Mouse (Mus musculus): ENCODE measurements around the gene Rel.

Gene Rel

GRCm38 (mm10) chr11:23744352-23744751, 26.4 kb downstream of the Rel start:
- DNase-seq (ENCODE audit: low read depth) = no peak

- no peak for DNase-seq (ENCODE audit: low read depth)
Observed at GRCm38 (mm10) chr11:23741386-23741785, 29.4 kb downstream of the Rel start.

GRCm38 (mm10) chr11:23740895-23741294, 29.9 kb downstream of the Rel start:
- DNase-seq (ENCODE audit: low read depth) = no peak

GRCm38 (mm10) chr11:23735820-23736470, 34.8 kb downstream of the Rel start:
- no peak for DNase-seq (ENCODE audit: low read depth)

GRCm38 (mm10) chr11:23734749-23735286, 36.0 kb downstream of the Rel start:
- DNase-seq (ENCODE audit: low read depth) = no peak

- DNase-seq (ENCODE audit: low read depth) = no peak
Observed at GRCm38 (mm10) chr11:23732840-23733239, 37.9 kb downstream of the Rel start.

GRCm38 (mm10) chr11:23730120-23730519, 40.6 kb downstream of the Rel start:
- DNase-seq (ENCODE audit: low read depth) = no peak

GRCm38 (mm10) chr11:23728186-23728585, 42.6 kb downstream of the Rel start:
- no peak for DNase-seq (ENCODE audit: low read depth)

GRCm38 (mm10) chr11:23726441-23726840, 44.3 kb downstream of the Rel start:
- DNase-seq (ENCODE audit: low read depth) = no peak

GRCm38 (mm10) chr11:23725850-23726249, 44.9 kb downstream of the Rel start:
- no peak for DNase-seq (ENCODE audit: low read depth)

- no peak for DNase-seq (ENCODE audit: low read depth)
Observed at GRCm38 (mm10) chr11:23722326-23722725, 48.4 kb downstream of the Rel start.

- DNase-seq (ENCODE audit: low read depth) = no peak
Observed at GRCm38 (mm10) chr11:23719825-23720224, 50.9 kb downstream of the Rel start.

- no peak for DNase-seq (ENCODE audit: low read depth)
Observed at GRCm38 (mm10) chr11:23718856-23719255, 51.9 kb downstream of the Rel start.

- DNase-seq (ENCODE audit: low read depth) = no peak
Observed at GRCm38 (mm10) chr11:23712299-23712698, 58.5 kb downstream of the Rel start.

GRCm38 (mm10) chr11:23704604-23705294, 66.0 kb downstream of the Rel start:
- no peak for DNase-seq (ENCODE audit: low read depth)

- no peak for DNase-seq (ENCODE audit: low read depth)
Observed at GRCm38 (mm10) chr11:23701831-23702230, 68.9 kb downstream of the Rel start.

GRCm38 (mm10) chr11:23699414-23700095, 71.2 kb downstream of the Rel start:
- DNase-seq (ENCODE audit: low read depth) = no peak

GRCm38 (mm10) chr11:23698526-23698925, 72.2 kb downstream of the Rel start:
- no peak for DNase-seq (ENCODE audit: low read depth)

GRCm38 (mm10) chr11:23695847-23696246, 74.9 kb downstream of the Rel start:
- DNase-seq (ENCODE audit: low read depth) = no peak

- DNase-seq (ENCODE audit: low read depth) = no peak
Observed at GRCm38 (mm10) chr11:23693286-23693685, 77.5 kb downstream of the Rel start.

GRCm38 (mm10) chr11:23688060-23688459, 82.7 kb downstream of the Rel start:
- DNase-seq (ENCODE audit: low read depth) = no peak

Data from c-Kit-positive CD71-negative TER-119-negative erythroid progenitor cells, embryonic 14.5 days (primary cell).